Mouse (Mus musculus): ENCODE results near the gene Jph2. TPM values are rescaled to one million over a fixed set of nuclear protein-coding genes. Genes with fewer than 3 reads are reported as not detected.

Gene Jph2
- polyA plus RNA-seq, 1 experiment from 2014 or later: 1.5 TPM

- 83% methylated on average over 12 of the region's 12 CpGs for WGBS
- H3K27ac ChIP-seq: no peak overlapping the region
Measured at GRCm38 (mm10) chr2:163356113-163356840, 41.5 kb downstream of the Jph2 start.

GRCm38 (mm10) chr2:163355666-163356065 lies 42.1 kb downstream of the Jph2 start:
- no peak overlapping the region for H3K9ac ChIP-seq
- no peak for ATAC-seq (ENCODE audit: insufficient number of reproducible peaks, insufficient read depth, low FRiP score, low TSS enrichment)
- no peaks in the 10 kb centered on the region for H3K9me3 ChIP-seq
- H3K27me3 ChIP-seq: no peaks in the 10 kb centered on the region
- no peak overlapping the region for H3K4me3 ChIP-seq
- WGBS: 81% methylated on average over 8 of the region's 8 CpGs
- H3K27ac ChIP-seq: no peak overlapping the region
- H3K4me2 ChIP-seq (replicated peaks): no peak overlapping the region
- 0 out of 2 replicates have a peak, but pooled peaks cover 4% of the 10 kb centered on the region for H3K4me1 ChIP-seq
- H3K36me3 ChIP-seq: no peaks in the 10 kb centered on the region

More at GRCm38 (mm10) chr2:163356113-163356840, 41.5 kb downstream of the Jph2 start:
- no peaks in the 10 kb centered on the region for H3K27me3 ChIP-seq
- no peak for ATAC-seq (ENCODE audit: insufficient number of reproducible peaks, insufficient read depth, low FRiP score, low TSS enrichment)
- no peak overlapping the region for H3K9ac ChIP-seq
- H3K9me3 ChIP-seq: no peaks in the 10 kb centered on the region
- H3K4me1 ChIP-seq: 0 out of 2 replicates have a peak, but pooled peaks cover 4% of the 10 kb centered on the region
- no peaks in the 10 kb centered on the region for H3K36me3 ChIP-seq
- no peak overlapping the region for H3K4me3 ChIP-seq
- H3K4me2 ChIP-seq (replicated peaks): no peak overlapping the region

GRCm38 (mm10) chr2:163353731-163354130 lies 44.1 kb downstream of the Jph2 start:
- Histone ChIP-seq H3K27me3 (no peaks in the 10 kb centered on the region), H3K4me3 (no peak overlapping the region), H3K9ac (no peak overlapping the region), H3K4me1 (0 out of 2 replicates have a peak, but pooled peaks cover 4% of the 10 kb centered on the region), H3K27ac (no peak overlapping the region), H3K4me2 (replicated peaks) (no peak overlapping the region), H3K36me3 (no peaks in the 10 kb centered on the region), H3K9me3 (no peaks in the 10 kb centered on the region)
- 0 out of 2 replicates have a peak, but pooled peaks have one; percentile 58 for ATAC-seq (ENCODE audit: insufficient number of reproducible peaks, insufficient read depth, low FRiP score, low TSS enrichment)
- WGBS: 21% methylated on average over 7 of the region's 7 CpGs

GRCm38 (mm10) chr2:163350443-163350842 lies 47.4 kb downstream of the Jph2 start:
- H3K27ac ChIP-seq: no peak overlapping the region
- H3K4me1 ChIP-seq: 0 out of 2 replicates have a peak, but pooled peaks cover 4% of the 10 kb centered on the region
- H3K9ac ChIP-seq: no peak overlapping the region
- no peak overlapping the region for H3K4me2 ChIP-seq (replicated peaks)
- 47% methylated on average over 5 of the region's 5 CpGs for WGBS
- H3K27me3 ChIP-seq: no peaks in the 10 kb centered on the region
- no peaks in the 10 kb centered on the region for H3K9me3 ChIP-seq
- no peak for ATAC-seq (ENCODE audit: insufficient number of reproducible peaks, insufficient read depth, low FRiP score, low TSS enrichment)
- no peaks in the 10 kb centered on the region for H3K36me3 ChIP-seq
- no peak overlapping the region for H3K4me3 ChIP-seq

GRCm38 (mm10) chr2:163349411-163349810 lies 48.4 kb downstream of the Jph2 start:
- H3K27me3 ChIP-seq: no peaks in the 10 kb centered on the region
- no peak overlapping the region for H3K4me3 ChIP-seq
- ATAC-seq (ENCODE audit: insufficient number of reproducible peaks, insufficient read depth, low FRiP score, low TSS enrichment): no peak
- no peak overlapping the region for H3K9ac ChIP-seq
- no peaks in the 10 kb centered on the region for H3K9me3 ChIP-seq
- no peaks in the 10 kb centered on the region for H3K36me3 ChIP-seq
- 0 out of 2 replicates have a peak, but pooled peaks cover 4% of the 10 kb centered on the region for H3K4me1 ChIP-seq
- H3K4me2 ChIP-seq (replicated peaks): no peak overlapping the region
- WGBS: 67% methylated on average over 9 of the region's 9 CpGs
- H3K27ac ChIP-seq: no peak overlapping the region

- no peak for ATAC-seq (ENCODE audit: insufficient number of reproducible peaks, insufficient read depth, low FRiP score, low TSS enrichment)
- H3K9ac ChIP-seq: no peak overlapping the region
- no peaks in the 10 kb centered on the region for H3K27me3 ChIP-seq
- H3K4me1 ChIP-seq: no peaks in the 10 kb centered on the region
- H3K4me2 ChIP-seq (replicated peaks): no peak overlapping the region
- H3K9me3 ChIP-seq: no peaks in the 10 kb centered on the region
- no peak overlapping the region for H3K4me3 ChIP-seq
- H3K27ac ChIP-seq: no peak overlapping the region
- H3K36me3 ChIP-seq: no peaks in the 10 kb centered on the region
- 74% methylated on average over 7 of the region's 7 CpGs for WGBS
Measured at GRCm38 (mm10) chr2:163348677-163349076, 49.1 kb downstream of the Jph2 start.

- no peaks in the 10 kb centered on the region for H3K4me1 ChIP-seq
- no peaks in the 10 kb centered on the region for H3K36me3 ChIP-seq
- H3K9ac ChIP-seq: no peak overlapping the region
- H3K27me3 ChIP-seq: no peaks in the 10 kb centered on the region
- no peak overlapping the region for H3K4me3 ChIP-seq
- no peak for ATAC-seq (ENCODE audit: insufficient number of reproducible peaks, insufficient read depth, low FRiP score, low TSS enrichment)
- H3K4me2 ChIP-seq (replicated peaks): no peak overlapping the region
- no peaks in the 10 kb centered on the region for H3K9me3 ChIP-seq
- 85% methylated on average over 8 of the region's 8 CpGs for WGBS
- no peak overlapping the region for H3K27ac ChIP-seq
Measured at GRCm38 (mm10) chr2:163347517-163348184, 50.1 kb downstream of the Jph2 start.

GRCm38 (mm10) chr2:163346497-163346896 lies 51.3 kb downstream of the Jph2 start:
- Histone ChIP-seq H3K27me3 (no peaks in the 10 kb centered on the region), H3K36me3 (no peaks in the 10 kb centered on the region), H3K4me2 (replicated peaks) (no peak overlapping the region), H3K9ac (no peak overlapping the region), H3K9me3 (no peaks in the 10 kb centered on the region), H3K27ac (no peak overlapping the region), H3K4me3 (no peak overlapping the region), H3K4me1 (no peaks in the 10 kb centered on the region)
- WGBS: 81% methylated on average over 11 of the region's 11 CpGs
- no peak for ATAC-seq (ENCODE audit: insufficient number of reproducible peaks, insufficient read depth, low FRiP score, low TSS enrichment)

- Histone ChIP-seq H3K27ac (no peak overlapping the region), H3K36me3 (no peaks in the 10 kb centered on the region), H3K27me3 (peaks cover 10% of the 10 kb centered on the region), H3K4me2 (replicated peaks) (no peak overlapping the region), H3K4me3 (no peak overlapping the region), H3K9me3 (no peaks in the 10 kb centered on the region), H3K4me1 (no peaks in the 10 kb centered on the region), H3K9ac (no peak overlapping the region)
- ATAC-seq (ENCODE audit: insufficient number of reproducible peaks, insufficient read depth, low FRiP score, low TSS enrichment): no peak
- 82% methylated on average over 13 of the region's 13 CpGs for WGBS
Measured at GRCm38 (mm10) chr2:163344976-163345660, 52.7 kb downstream of the Jph2 start.

GRCm38 (mm10) chr2:163343671-163344070 lies 54.1 kb downstream of the Jph2 start:
- 88% methylated on average over 4 of the region's 4 CpGs for WGBS
- Histone ChIP-seq H3K36me3 (no peaks in the 10 kb centered on the region), H3K27me3 (peaks cover 25% of the 10 kb centered on the region), H3K4me2 (replicated peaks) (no peak overlapping the region), H3K27ac (no peak overlapping the region), H3K9ac (no peak overlapping the region), H3K9me3 (no peaks in the 10 kb centered on the region), H3K4me3 (no peak overlapping the region), H3K4me1 (0 out of 2 replicates have a peak, but pooled peaks cover 8% of the 10 kb centered on the region)
- ATAC-seq (ENCODE audit: insufficient number of reproducible peaks, insufficient read depth, low FRiP score, low TSS enrichment): no peak

GRCm38 (mm10) chr2:163340263-163340662 lies 57.5 kb downstream of the Jph2 start:
- 26% methylated on average over 9 of the region's 9 CpGs for WGBS
- H3K27me3 ChIP-seq: peaks cover 51% of the 10 kb centered on the region

More at GRCm38 (mm10) chr2:163340263-163340662, 57.5 kb downstream of the Jph2 start:
- Histone ChIP-seq H3K4me2 (replicated peaks) (no peak overlapping the region), H3K4me3 (no peak overlapping the region), H3K27ac (no peak overlapping the region), H3K4me1 (0 out of 2 replicates have a peak, but pooled peaks cover 8% of the 10 kb centered on the region), H3K9me3 (no peaks in the 10 kb centered on the region), H3K36me3 (no peaks in the 10 kb centered on the region), H3K9ac (no peak overlapping the region)
- no peak for ATAC-seq (ENCODE audit: insufficient number of reproducible peaks, insufficient read depth, low FRiP score, low TSS enrichment)

All from embryonic facial prominence, embryonic 12.5 days (tissue).